Comparison of ENCODE assay signal across 24 mouse cellular contexts in the genomic region with DNA sequence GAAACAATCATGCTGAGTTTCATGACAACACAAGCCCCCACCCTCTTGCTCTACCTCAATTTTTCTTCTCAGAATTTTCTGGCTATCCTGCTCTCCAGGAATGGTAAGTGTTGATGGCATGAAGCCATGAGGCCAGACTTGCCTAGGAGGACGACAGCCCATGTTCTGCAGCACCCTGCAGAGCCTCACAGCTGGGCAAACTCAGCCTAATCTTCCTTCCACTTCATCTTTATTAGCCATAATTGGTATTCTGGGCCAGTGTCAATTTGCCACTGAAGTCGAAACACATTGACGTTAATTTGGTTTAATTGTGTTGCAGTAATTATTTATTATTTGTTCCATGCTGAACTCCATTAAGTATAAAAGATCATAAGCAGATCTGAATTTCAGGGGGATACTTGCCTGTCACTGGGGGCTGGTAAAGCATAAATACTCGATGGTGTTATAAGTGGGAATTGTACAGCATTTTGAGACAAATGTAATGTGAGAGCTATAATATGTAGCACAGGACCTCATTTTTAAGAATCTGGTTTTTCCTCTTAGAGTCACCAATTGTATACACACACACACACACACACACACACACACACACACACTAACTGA.
DNase-seq lines count a peak whose midpoint lies in the region; ATAC-seq lines count a peak whose summit lies in the region.
"Had no signal": no experiment of that assay in that cellular context is flagged by ENCODE, and none has a peak within 500 bp of the region (broad histone marks: within the 10 kb centered on the region; RNA-seq: fewer than 3 reads in every experiment).

No protein-coding gene starts in this region.

- WGBS in embryonic facial prominence, embryonic 14.5 days, result 58% methylated on average over 4 of the region's 4 CpGs
- 70% methylated on average over 4 of the region's 4 CpGs for WGBS in embryonic facial prominence, embryonic 10.5 days
- WGBS in midbrain, embryonic 14.5 days, result 60% methylated on average over 4 of the region's 4 CpGs
- WGBS in midbrain, embryonic 13.5 days, result 69% methylated on average over 4 of the region's 4 CpGs
- 47% methylated on average over 4 of the region's 4 CpGs for WGBS in forebrain, embryonic 15.5 days

- H3K27ac ChIP-seq in embryonic facial prominence, embryonic 14.5 days (replicated peaks; ENCODE audit: low read depth, low read length), result no peak overlapping the region
- H3K27ac ChIP-seq in embryonic facial prominence, embryonic 10.5 days (replicated peaks), result no peak overlapping the region
- no peak overlapping the region for H3K27ac ChIP-seq in midbrain, embryonic 14.5 days (replicated peaks; ENCODE audit: low read depth, low read length)
- H3K27ac ChIP-seq in midbrain, embryonic 13.5 days, result no peak overlapping the region
- H3K27ac ChIP-seq in forebrain, embryonic 15.5 days (replicated peaks), result no peak overlapping the region
- H3K27ac ChIP-seq: embryonic facial prominence, embryonic 13.5 days; layer of hippocampus, adult 2 months; limb, embryonic 15.5 days; liver, embryonic 15.5 days; neural tube, embryonic 12.5 days had no signal

- H3K4me2 ChIP-seq in embryonic facial prominence, embryonic 14.5 days (ENCODE audit: low read depth, low read length), result no peak overlapping the region
- H3K4me2 ChIP-seq in midbrain, embryonic 14.5 days (ENCODE audit: low read length), result no peak overlapping the region
- no peak overlapping the region for H3K4me2 ChIP-seq in midbrain, embryonic 13.5 days (replicated peaks)
- no peak overlapping the region for H3K4me2 ChIP-seq in forebrain, embryonic 15.5 days (replicated peaks)
- H3K4me2 ChIP-seq: embryonic facial prominence, embryonic 13.5 days; heart, embryonic 11.5 days; limb, embryonic 15.5 days; liver, embryonic 15.5 days; neural tube, embryonic 12.5 days had no signal

- H3K27me3 ChIP-seq in embryonic facial prominence, embryonic 14.5 days (replicated peaks; ENCODE audit: control insufficient read depth, insufficient read depth, low read length), result no peaks in the 10 kb centered on the region
- no peaks in the 10 kb centered on the region for H3K27me3 ChIP-seq in embryonic facial prominence, embryonic 10.5 days (replicated peaks; ENCODE audit: low read depth, poor library complexity, severe bottlenecking)
- no peaks in the 10 kb centered on the region for H3K27me3 ChIP-seq in midbrain, embryonic 14.5 days (ENCODE audit: control insufficient read depth, insufficient read depth, low read length)
- H3K27me3 ChIP-seq in midbrain, embryonic 13.5 days, result no peaks in the 10 kb centered on the region
- no peaks in the 10 kb centered on the region for H3K27me3 ChIP-seq in forebrain, embryonic 15.5 days
- H3K27me3 ChIP-seq: embryonic facial prominence, embryonic 13.5 days; limb, embryonic 15.5 days; liver, embryonic 15.5 days; neural tube, embryonic 12.5 days had no signal

- no peaks in the 10 kb centered on the region for H3K4me1 ChIP-seq in embryonic facial prominence, embryonic 14.5 days (ENCODE audit: control insufficient read depth, insufficient read depth, low read length)
- H3K4me1 ChIP-seq in embryonic facial prominence, embryonic 10.5 days, result no peaks in the 10 kb centered on the region
- no peaks in the 10 kb centered on the region for H3K4me1 ChIP-seq in midbrain, embryonic 14.5 days (ENCODE audit: control insufficient read depth, insufficient read depth, low read length)
- no peaks in the 10 kb centered on the region for H3K4me1 ChIP-seq in midbrain, embryonic 13.5 days (replicated peaks)
- H3K4me1 ChIP-seq in forebrain, embryonic 15.5 days, result no peaks in the 10 kb centered on the region
- H3K4me1 ChIP-seq: embryonic facial prominence, embryonic 13.5 days; limb, embryonic 15.5 days; liver, embryonic 15.5 days; neural tube, embryonic 12.5 days had no signal

- no peaks in the 10 kb centered on the region for H3K36me3 ChIP-seq in embryonic facial prominence, embryonic 14.5 days (ENCODE audit: control insufficient read depth, insufficient read depth, low read length)
- H3K36me3 ChIP-seq in embryonic facial prominence, embryonic 10.5 days (replicated peaks), result no peaks in the 10 kb centered on the region
- no peaks in the 10 kb centered on the region for H3K36me3 ChIP-seq in midbrain, embryonic 14.5 days (ENCODE audit: control insufficient read depth, insufficient read depth, low read length)
- no peaks in the 10 kb centered on the region for H3K36me3 ChIP-seq in midbrain, embryonic 13.5 days
- H3K36me3 ChIP-seq in forebrain, embryonic 15.5 days, result no peaks in the 10 kb centered on the region
- H3K36me3 ChIP-seq: embryonic facial prominence, embryonic 13.5 days; G1E; limb, embryonic 15.5 days; liver, embryonic 15.5 days; neural tube, embryonic 12.5 days had no signal

- no peak; the same call in 1 of the 2 replicates for ATAC-seq in embryonic facial prominence, embryonic 14.5 days (ENCODE audit: low read depth)
- ATAC-seq in midbrain, embryonic 14.5 days (ENCODE audit: low FRiP score, low TSS enrichment), result no peak; the same call in 1 of the 2 replicates
- ATAC-seq in midbrain, embryonic 13.5 days, result no peak
- ATAC-seq in forebrain, embryonic 15.5 days (replicated peaks), result peak; percentile 58; the same call in 1 of the 2 replicates
- no peak for ATAC-seq in megakaryocyte, adult 5-6 weeks (ENCODE audit: poor library complexity, severe bottlenecking)
- ATAC-seq: inflammation-experienced regulatory T-cells, adult 6 months had no signal

- DNase-seq in embryonic facial prominence, embryonic 14.5 days (ENCODE audit: low spot score), result peak; percentile 22
- DNase-seq in embryonic facial prominence, embryonic 10.5 days (ENCODE audit: low spot score), result no peak
- peak; percentile 22 for DNase-seq in midbrain, embryonic 14.5 days
- peak; percentile 75 for DNase-seq in retina, embryonic 14.5 days (ENCODE audit: low spot score)
- DNase-seq in yolk sac, embryonic 10.5 days (ENCODE audit: low spot score), result no peak
- DNase-seq: adrenal gland, postnatal 36 days; cerebellum, adult 8-10 months; heart, postnatal 10 days; kidney, adult 2 months; kidney, postnatal 10 days; layer of hippocampus, postnatal 36 days; right cerebral cortex, postnatal 4 days; thymus, adult 2 months had no signal

- no peak overlapping the region for H3K4me3 ChIP-seq in embryonic facial prominence, embryonic 14.5 days (ENCODE audit: low read depth, low read length)
- H3K4me3 ChIP-seq in embryonic facial prominence, embryonic 10.5 days, result no peak overlapping the region
- no peak overlapping the region for H3K4me3 ChIP-seq in midbrain, embryonic 14.5 days (replicated peaks; ENCODE audit: low read depth, low read length)
- no peak overlapping the region for H3K4me3 ChIP-seq in midbrain, embryonic 13.5 days (replicated peaks)
- H3K4me3 ChIP-seq in forebrain, embryonic 15.5 days, result no peak overlapping the region
- H3K4me3 ChIP-seq: embryonic facial prominence, embryonic 13.5 days; layer of hippocampus, adult 2 months; limb, embryonic 15.5 days; liver, embryonic 15.5 days; neural tube, embryonic 12.5 days had no signal

- H3K9me3 ChIP-seq in embryonic facial prominence, embryonic 14.5 days (ENCODE audit: control insufficient read depth, low read length), result no peaks in the 10 kb centered on the region
- no peaks in the 10 kb centered on the region for H3K9me3 ChIP-seq in embryonic facial prominence, embryonic 10.5 days
- H3K9me3 ChIP-seq in midbrain, embryonic 14.5 days (ENCODE audit: control insufficient read depth, low read length), result no peaks in the 10 kb centered on the region; the same call in 1 of the 2 replicates
- peaks cover 4% of the 10 kb centered on the region; the same call in 1 of the 2 replicates for H3K9me3 ChIP-seq in midbrain, embryonic 13.5 days
- H3K9me3 ChIP-seq in forebrain, embryonic 15.5 days, result no peaks in the 10 kb centered on the region
- H3K9me3 ChIP-seq: embryonic facial prominence, embryonic 13.5 days; limb, embryonic 15.5 days; liver, embryonic 15.5 days; neural tube, embryonic 12.5 days had no signal

- no peak overlapping the region for H3K9ac ChIP-seq in embryonic facial prominence, embryonic 14.5 days (ENCODE audit: low read depth, low read length)
- H3K9ac ChIP-seq in midbrain, embryonic 14.5 days (replicated peaks; ENCODE audit: low read length), result no peak overlapping the region
- H3K9ac ChIP-seq in midbrain, embryonic 13.5 days (replicated peaks), result no peak overlapping the region
- no peak overlapping the region for H3K9ac ChIP-seq in forebrain, embryonic 15.5 days (replicated peaks)
- H3K9ac ChIP-seq: embryonic facial prominence, embryonic 13.5 days; limb, embryonic 15.5 days; liver, embryonic 15.5 days; neural tube, embryonic 12.5 days had no signal

Comparison
In these comparisons a context has a peak if more than half of its experiments do, and no peak if none do; other contexts are left out.
1. DNase-seq: peak in embryonic facial prominence, embryonic 14.5 days (single experiment), midbrain, embryonic 14.5 days (single experiment) and retina, embryonic 14.5 days (single experiment); none in embryonic facial prominence, embryonic 10.5 days (single experiment) and yolk sac, embryonic 10.5 days (single experiment).